Mouse (Mus musculus) adipocyte (in vitro differentiated cells): Measurements from ENCODE around the gene Mtss1l.

Experiments used
- DNase-seq: peaks from one replicate; pipeline ENCODE4 v3.0.0-alpha.2; 2016; ENCODE audit warnings: low spot score

The Mtss1l gene

GRCm38 (mm10) chr8:110740629-110741175, 19.4 kb downstream of the Mtss1l start:
- no peak for DNase-seq

GRCm38 (mm10) chr8:110741816-110742451, 20.7 kb downstream of the Mtss1l start:
- no peak for DNase-seq

GRCm38 (mm10) chr8:110742452-110742818, 21.2 kb downstream of the Mtss1l start:
- no peak for DNase-seq

- no peak for DNase-seq
Observed at GRCm38 (mm10) chr8:110745162-110745561, 23.9 kb downstream of the Mtss1l start.

- no peak for DNase-seq
Observed at GRCm38 (mm10) chr8:110746661-110747060, 25.4 kb downstream of the Mtss1l start.

GRCm38 (mm10) chr8:110749500-110750170, 28.4 kb downstream of the Mtss1l start:
- peak; percentile 90 for DNase-seq

- no peak for DNase-seq
Observed at GRCm38 (mm10) chr8:110750269-110750668, 29.0 kb downstream of the Mtss1l start.

GRCm38 (mm10) chr8:110751490-110751889, 30.2 kb downstream of the Mtss1l start:
- DNase-seq, result no peak

- no peak for DNase-seq
Observed at GRCm38 (mm10) chr8:110754713-110755112, 33.4 kb downstream of the Mtss1l start.

GRCm38 (mm10) chr8:110755511-110756170, 34.4 kb downstream of the Mtss1l start:
- DNase-seq, result no peak

- DNase-seq, result no peak
Observed at GRCm38 (mm10) chr8:110756196-110756595, 34.9 kb downstream of the Mtss1l start.

- DNase-seq, result no peak
Observed at GRCm38 (mm10) chr8:110760280-110760940, 39.1 kb downstream of the Mtss1l start.

- DNase-seq, result no peak
Observed at GRCm38 (mm10) chr8:110761185-110761584, 39.9 kb downstream of the Mtss1l start.

GRCm38 (mm10) chr8:110761988-110762387, 40.7 kb downstream of the Mtss1l start:
- peak; percentile 68 for DNase-seq

- no peak for DNase-seq
Observed at GRCm38 (mm10) chr8:110764671-110765070, 43.4 kb downstream of the Mtss1l start.

GRCm38 (mm10) chr8:110767261-110767660, 46.0 kb downstream of the Mtss1l start:
- no peak for DNase-seq

- no peak for DNase-seq
Observed at GRCm38 (mm10) chr8:110772452-110772851, 51.2 kb downstream of the Mtss1l start.

- DNase-seq, result peak; percentile 68
Observed at GRCm38 (mm10) chr8:110774047-110774446, 52.8 kb downstream of the Mtss1l start.

GRCm38 (mm10) chr8:110774725-110775124, 53.4 kb downstream of the Mtss1l start:
- peak; percentile 66 for DNase-seq

GRCm38 (mm10) chr8:110775316-110775715, 54.0 kb downstream of the Mtss1l start:
- no peak for DNase-seq

- no peak for DNase-seq
Observed at GRCm38 (mm10) chr8:110775721-110776120, 54.4 kb downstream of the Mtss1l start.

- no peak for DNase-seq
Observed at GRCm38 (mm10) chr8:110776335-110776734, 55.1 kb downstream of the Mtss1l start.
